Mouse (Mus musculus): ENCODE measurements around the gene Krt39.

DNA sequence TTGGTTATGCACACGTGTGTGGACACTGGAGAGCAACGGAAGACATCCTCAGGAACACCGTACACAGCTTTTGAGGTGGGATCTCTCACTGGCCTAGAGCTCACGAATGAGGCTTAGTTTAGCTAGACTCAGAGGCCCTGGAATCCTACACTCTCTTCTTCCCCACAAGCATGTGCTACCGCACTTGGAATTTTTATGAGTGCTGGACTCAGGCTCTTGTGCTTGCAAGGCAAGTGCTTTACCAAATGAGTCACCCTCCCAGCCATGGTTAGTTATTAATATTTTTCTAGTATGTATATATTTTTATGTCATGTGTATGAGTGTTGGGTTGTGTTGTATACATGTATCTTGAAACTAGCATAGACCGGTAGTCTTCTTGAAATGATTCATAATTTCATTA, 49.2 kb downstream of the Krt39 start:
- TF ChIP-seq CTCF (IDR thresholded peaks at IDR 0.05; ENCODE audit: low read depth) (no peak), EP300 (IDR thresholded peaks at IDR 0.05; ENCODE audit: low read depth) (no peak)

Data from liver, embryonic 14.5 days (tissue).